Mouse (Mus musculus) intestine, embryonic 14.5 days (tissue): ENCODE results near the gene Slc44a3. TPM values are rescaled to one million over a fixed set of nuclear protein-coding genes. Genes with fewer than 3 reads are reported as not detected.
A peak's percentile ranks its signal among the peaks of the same experiment; 100 is the strongest.

Experiments used
- ATAC-seq: fragments of 200-750 bp; cut with Nextera tagmentation; replicated peaks from 2 replicates; pipeline ENCODE4 v1.8.0; 2017; ENCODE audit warnings: low read depth, moderate number of reproducible peaks, moderate TSS enrichment, moderate library complexity; ENCODE audit not compliant: low FRiP score, low TSS enrichment
- DNase-seq: peaks from one replicate; pipeline ENCODE4 v3.0.0-alpha.2; 2018; ENCODE audit warnings: low spot score
- H3K27ac ChIP-seq: fragments of 300-500 bp; sonication (generic); 2 replicates; pipeline ENCODE4 v1.5.1; 2014; ENCODE audit warnings: low read depth, mild to moderate bottlenecking, control low read depth
- H3K27me3 ChIP-seq: fragments of 300-500 bp; sonication (generic); replicated peaks from 2 replicates; pipeline ENCODE4 v1.6.1; 2014; ENCODE audit warnings: low read length, control low read depth; ENCODE audit not compliant: control insufficient read depth, insufficient read depth
- H3K36me3 ChIP-seq: fragments of 300-500 bp; sonication (generic); 2 replicates; pipeline ENCODE4 v1.6.1; 2014; ENCODE audit warnings: low read length, control low read depth; ENCODE audit not compliant: control insufficient read depth, insufficient read depth
- H3K4me1 ChIP-seq: fragments of 300-500 bp; sonication (generic); replicated peaks from 2 replicates; pipeline ENCODE4 v1.6.1; 2014; ENCODE audit warnings: low read length, control low read depth, mixed read lengths; ENCODE audit not compliant: control insufficient read depth, insufficient read depth
- H3K4me2 ChIP-seq: fragments of 300-500 bp; sonication (generic); 2 replicates; pipeline ENCODE4 v1.6.1; 2014; ENCODE audit warnings: low read length
- H3K4me3 ChIP-seq: fragments of 300-500 bp; sonication (generic); 2 replicates; pipeline ENCODE4 v1.5.1; 2014; ENCODE audit warnings: low read depth, low read length, control low read depth, mixed read lengths
- H3K9ac ChIP-seq: fragments of 300-500 bp; sonication (generic); 2 replicates; pipeline ENCODE4 v1.6.1; 2014; ENCODE audit warnings: mild to moderate bottlenecking, low read length
- H3K9me3 ChIP-seq: fragments of 300-500 bp; sonication (generic); 2 replicates; pipeline ENCODE4 v1.6.1; 2016; ENCODE audit warnings: low read length, control low read depth; ENCODE audit not compliant: control insufficient read depth
- WGBS: fragments of 180-500 bp; shearing (Covaris S2); extraction: QIAGEN DNeasy Blood & Tissue Kit; methylation state at CpG from one replicate; pipeline ENCODE4 v1.1.7; 2014; 5-methylcytosine and 5-hydroxymethylcytosine counted together
- polyA plus RNA-seq: library from polyadenylated mRNA; unstranded; fragments of >200 nt; fragmentation: Nextera tagmentation; extraction: Ambion mirVana; gene quantifications from 2 replicates; pipeline ENCODE4 v1.2.1, GENCODE M21; 2014

Slc44a3 gene
- polyA plus RNA-seq, 1 experiment from 2014 or later = 34.4 TPM

DNA sequence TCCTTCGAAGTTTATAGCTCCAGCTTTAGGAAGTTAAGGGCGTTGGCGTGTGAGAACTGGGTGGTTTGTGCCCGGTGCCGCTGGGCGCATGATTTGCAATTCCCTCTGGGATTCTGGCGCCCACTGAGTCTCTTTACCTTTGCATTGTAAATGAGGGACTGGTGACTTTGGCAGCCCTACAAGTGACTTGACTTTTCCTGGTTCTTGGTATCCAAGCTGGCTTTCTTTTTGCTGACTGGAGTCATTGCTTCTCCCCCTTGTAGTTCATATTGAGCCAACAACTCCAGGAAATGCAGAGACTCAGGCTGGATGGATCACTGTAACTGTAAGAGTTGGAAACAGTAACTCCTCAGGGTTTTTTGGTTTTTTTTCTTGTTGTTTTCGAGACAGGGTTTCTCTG is 104.0 kb downstream of the Slc44a3 start:
- WGBS = 5% methylated on average over 8 of the region's 8 CpGs
- H3K9ac ChIP-seq = peak overlapping the region; percentile 98
- peak overlapping the region; percentile 99 for H3K27ac ChIP-seq
- no peaks in the 10 kb centered on the region for H3K27me3 ChIP-seq
- peak overlapping the region; percentile 85 for H3K4me2 ChIP-seq
- no peaks in the 10 kb centered on the region for H3K9me3 ChIP-seq
- H3K4me1 ChIP-seq = peaks cover 39% of the 10 kb centered on the region
- no peak for ATAC-seq
- no peak for DNase-seq
- no peaks in the 10 kb centered on the region for H3K36me3 ChIP-seq
- peak overlapping the region; percentile 92 for H3K4me3 ChIP-seq

GRCm38 (mm10) chr3:121427520-121427908 is 104.7 kb downstream of the Slc44a3 start:
- H3K36me3 ChIP-seq = no peaks in the 10 kb centered on the region
- H3K4me2 ChIP-seq = peak overlapping the region; percentile 85
- no peaks in the 10 kb centered on the region for H3K9me3 ChIP-seq
- peak; percentile 89 for DNase-seq
- H3K9ac ChIP-seq = peak overlapping the region; percentile 98
- peak overlapping the region; percentile 92 for H3K4me3 ChIP-seq
- WGBS = under 1% methylated on average over 13 of the region's 13 CpGs
- peak; percentile 70 for ATAC-seq
- peak overlapping the region; percentile 99 for H3K27ac ChIP-seq
- H3K4me1 ChIP-seq = peaks cover 39% of the 10 kb centered on the region
- H3K27me3 ChIP-seq = no peaks in the 10 kb centered on the region

GRCm38 (mm10) chr3:121426621-121427519 is 105.3 kb downstream of the Slc44a3 start:
- Histone ChIP-seq H3K9me3 (no peaks in the 10 kb centered on the region), H3K4me3 (peak overlapping the region; percentile 92), H3K36me3 (no peaks in the 10 kb centered on the region), H3K4me1 (peaks cover 34% of the 10 kb centered on the region), H3K9ac (peak overlapping the region; percentile 98), H3K27ac (peak overlapping the region; percentile 99), H3K4me2 (peak overlapping the region; percentile 85), H3K27me3 (no peaks in the 10 kb centered on the region)
- DNase-seq (peak; percentile 92), ATAC-seq (peak; percentile 85)
- WGBS = under 1% methylated on average over 89 of the region's 93 CpGs

GRCm38 (mm10) chr3:121425861-121426620 is 106.2 kb downstream of the Slc44a3 start, which contains the start of gene Cnn3:
TSS of gene Cnn3 (plus strand) at chr3:121426497.
- peak within 1 kb of the TSS; percentile 99 for H3K27ac ChIP-seq
- DNase-seq (no peak), ATAC-seq (peak; percentile 93)
- peak within 1 kb of the TSS; percentile 98 for H3K9ac ChIP-seq
- H3K36me3 ChIP-seq = no peaks in the 10 kb centered on the region
- H3K4me2 ChIP-seq = peak within 1 kb of the TSS; percentile 85
- H3K4me3 ChIP-seq = peak within 1 kb of the TSS; percentile 92
- H3K4me1 ChIP-seq = peaks cover 33% of the 10 kb centered on the region
- 1% methylated on average over 64 of the region's 66 CpGs for WGBS
- H3K9me3 ChIP-seq = no peaks in the 10 kb centered on the region
- H3K27me3 ChIP-seq = no peaks in the 10 kb centered on the region

- DNase-seq = no peak
- Histone ChIP-seq H3K9me3 (no peaks in the 10 kb centered on the region), H3K4me2 (no peak overlapping the region), H3K27ac (no peak overlapping the region), H3K27me3 (no peaks in the 10 kb centered on the region), H3K4me3 (no peak overlapping the region), H3K4me1 (peaks cover 8% of the 10 kb centered on the region), H3K9ac (no peak overlapping the region), H3K36me3 (no peaks in the 10 kb centered on the region)
- no peak for ATAC-seq
- 73% methylated on average over 8 of the region's 8 CpGs for WGBS
Observed at GRCm38 (mm10) chr3:121422405-121422804, 109.8 kb downstream of the Slc44a3 start.

- Histone ChIP-seq H3K4me3 (no peak overlapping the region), H3K9ac (no peak overlapping the region), H3K4me1 (no peaks in the 10 kb centered on the region; the same call in 1 of the 2 replicates), H3K4me2 (no peak overlapping the region), H3K9me3 (no peaks in the 10 kb centered on the region), H3K27ac (no peak overlapping the region), H3K36me3 (no peaks in the 10 kb centered on the region), H3K27me3 (no peaks in the 10 kb centered on the region)
- no peak for DNase-seq
- no peak for ATAC-seq
- 80% methylated on average over 9 of the region's 9 CpGs for WGBS
Observed at GRCm38 (mm10) chr3:121418850-121419435, 113.3 kb downstream of the Slc44a3 start.

DNA sequence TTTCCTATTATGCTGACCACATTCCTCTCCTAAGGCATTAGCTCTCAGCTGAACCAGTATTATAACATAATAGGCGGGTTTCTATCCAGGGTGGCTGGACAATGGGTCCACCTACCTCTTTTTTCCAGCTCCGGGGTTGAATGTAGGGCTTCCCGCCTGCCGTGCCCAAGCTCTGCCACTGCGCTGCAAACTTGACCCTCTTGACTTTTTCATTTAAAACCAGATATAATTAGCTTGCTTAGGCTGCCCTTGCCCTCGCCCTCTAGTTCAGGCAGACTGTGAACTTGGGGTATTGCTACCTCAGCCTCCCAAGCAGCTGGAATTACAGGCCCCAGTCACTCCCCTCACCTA is 114.0 kb downstream of the Slc44a3 start:
- no peak overlapping the region for H3K27ac ChIP-seq
- no peak overlapping the region for H3K4me2 ChIP-seq
- no peaks in the 10 kb centered on the region for H3K36me3 ChIP-seq
- WGBS = 76% methylated on average over 6 of the region's 6 CpGs
- H3K27me3 ChIP-seq = no peaks in the 10 kb centered on the region
- no peaks in the 10 kb centered on the region for H3K9me3 ChIP-seq
- no peaks in the 10 kb centered on the region; the same call in 1 of the 2 replicates for H3K4me1 ChIP-seq
- ATAC-seq = no peak
- no peak for DNase-seq
- no peak overlapping the region for H3K4me3 ChIP-seq
- H3K9ac ChIP-seq = no peak overlapping the region

DNA sequence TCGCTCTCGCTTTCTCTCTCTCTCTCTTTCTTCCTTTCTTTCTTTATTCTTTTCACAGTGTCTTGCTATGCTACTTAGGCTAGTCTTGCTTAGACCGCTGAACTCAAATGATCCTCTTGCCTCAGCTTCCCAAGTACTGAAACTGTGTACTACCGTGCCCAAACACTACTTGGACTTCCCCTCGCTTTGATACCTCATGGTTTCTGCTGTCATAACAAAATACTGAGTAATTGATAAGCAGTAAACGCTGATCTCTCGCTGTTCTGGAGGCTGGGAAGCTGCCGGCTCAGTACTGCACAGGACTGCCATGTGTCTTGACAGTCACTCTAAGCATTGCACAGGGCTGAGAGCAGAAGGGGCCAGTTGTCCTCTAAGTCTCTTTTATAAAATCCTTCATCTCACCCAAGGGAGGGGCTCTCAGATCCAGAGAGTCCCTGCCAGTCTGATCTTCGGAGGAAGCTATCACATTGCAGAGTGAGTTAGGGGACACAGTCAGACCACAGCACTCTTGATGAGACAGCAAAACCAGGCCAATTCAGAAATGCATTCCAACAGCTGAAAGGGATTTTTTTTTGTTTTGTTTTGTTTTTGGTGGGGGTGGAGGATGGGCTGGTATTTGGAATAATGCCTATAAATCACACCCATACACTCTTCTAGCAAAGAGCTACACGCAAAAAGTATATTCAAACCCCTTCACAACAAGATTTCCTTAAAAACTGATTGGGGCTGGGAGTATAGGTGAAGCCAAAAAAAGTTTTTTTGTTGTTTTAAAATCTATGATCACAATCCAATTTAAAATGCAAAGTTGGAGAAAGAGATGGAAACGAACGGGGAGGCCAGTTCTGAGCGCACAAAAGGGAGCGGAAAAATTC is 114.6 kb downstream of the Slc44a3 start:
- no peaks in the 10 kb centered on the region; the same call in 1 of the 2 replicates for H3K4me1 ChIP-seq
- no peak overlapping the region for H3K27ac ChIP-seq
- ATAC-seq = no peak
- H3K27me3 ChIP-seq = no peaks in the 10 kb centered on the region
- no peak overlapping the region for H3K9ac ChIP-seq
- no peak overlapping the region for H3K4me2 ChIP-seq
- no peak for DNase-seq
- H3K9me3 ChIP-seq = no peaks in the 10 kb centered on the region
- no peaks in the 10 kb centered on the region for H3K36me3 ChIP-seq
- 64% methylated on average over 14 of the region's 14 CpGs for WGBS
- no peak overlapping the region for H3K4me3 ChIP-seq
